Mouse (Mus musculus) B cell, adult 2 months (primary cell): ENCODE data around the gene Shmt2.
A peak's percentile ranks its signal among the peaks of the same experiment; 100 is the strongest.

ENCODE experiments used
- DNase-seq, 2 experiments: peaks; one replicate each; pipeline ENCODE4 v3.0.0; 2022

The Shmt2 gene

DNA sequence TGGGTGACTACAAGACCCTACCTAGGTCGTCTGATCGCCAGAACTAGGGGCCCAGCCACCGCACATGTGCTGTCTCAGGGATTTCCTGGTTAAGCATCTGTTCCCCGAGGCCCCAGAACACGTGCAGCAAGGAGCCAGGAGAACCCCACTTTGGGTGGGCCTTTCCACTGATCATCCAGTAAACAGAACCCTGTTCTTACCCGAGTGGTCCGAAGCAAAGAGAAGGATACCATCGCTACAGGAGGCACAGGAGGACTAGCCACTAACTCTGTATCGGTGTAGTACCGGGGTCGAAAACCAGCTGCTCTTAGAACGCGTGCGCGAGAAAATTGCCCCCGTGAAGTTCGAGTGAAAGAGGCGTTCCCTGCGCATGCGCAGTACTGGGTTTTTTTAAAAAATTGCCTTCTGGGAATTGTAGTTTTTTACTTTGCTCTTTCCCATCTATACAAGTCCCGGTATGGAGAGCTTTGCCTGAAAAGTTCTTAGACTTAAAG lies at the start of gene Shmt2:
Shmt2 (minus strand) TSS at position 357 of the 494 bp plus-strand sequence.
- peak; percentile 82 for DNase-seq

DNA sequence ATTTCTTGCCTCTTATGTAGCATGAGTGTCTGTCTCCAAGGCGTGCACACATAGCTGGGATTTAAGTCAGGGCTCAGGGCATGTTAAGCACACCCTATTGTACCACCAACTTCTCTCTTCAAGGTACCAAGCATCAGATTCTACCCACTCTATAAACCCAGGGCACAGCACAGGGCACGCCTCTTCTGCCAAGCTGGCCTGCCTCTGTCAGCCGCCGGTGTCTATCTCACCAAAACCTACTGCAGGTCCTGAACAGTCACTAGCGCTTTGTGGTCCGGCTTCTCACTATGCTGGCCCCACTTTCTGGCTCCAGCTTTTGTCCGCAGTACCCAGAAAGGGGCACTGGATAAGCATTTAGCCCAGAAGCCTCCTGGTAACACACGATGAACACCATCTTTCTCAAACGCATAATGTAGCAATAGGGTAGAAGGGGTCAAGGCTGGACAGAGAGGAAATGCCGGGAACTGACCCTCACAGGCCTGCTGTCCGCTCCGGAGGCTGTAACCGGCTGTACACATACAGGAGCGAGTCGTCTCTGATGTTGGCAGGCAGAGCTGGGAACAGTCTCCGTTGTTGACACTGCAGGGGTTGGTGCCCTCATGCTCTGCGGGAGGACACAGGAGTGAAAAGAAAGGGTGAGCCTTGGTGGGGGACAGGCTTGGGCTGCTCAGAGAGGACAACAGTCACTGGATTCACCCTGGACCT lies 48.8 kb upstream of the Shmt2 start:
- DNase-seq: no peak

DNA sequence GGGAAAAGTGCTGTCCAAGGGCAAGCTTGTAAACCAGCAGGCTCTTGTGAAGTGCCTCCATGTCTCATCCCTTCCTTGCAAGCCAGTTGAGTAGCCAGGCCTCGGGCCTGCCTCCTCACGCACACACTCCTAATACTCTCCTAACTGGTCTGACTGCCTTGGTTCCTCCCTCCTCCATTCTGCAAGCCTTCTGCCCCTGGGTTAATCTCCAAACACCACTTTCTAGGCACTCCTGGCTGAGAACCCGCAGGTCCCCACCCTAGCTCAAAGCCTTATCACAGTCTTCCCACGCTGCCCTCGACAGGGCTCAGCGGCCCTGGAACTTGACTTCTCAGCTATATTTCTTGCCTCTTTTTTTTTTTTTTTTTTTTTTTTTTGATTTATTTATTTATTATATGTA lies 48.1 kb upstream of the Shmt2 start:
- no peak for DNase-seq

DNA sequence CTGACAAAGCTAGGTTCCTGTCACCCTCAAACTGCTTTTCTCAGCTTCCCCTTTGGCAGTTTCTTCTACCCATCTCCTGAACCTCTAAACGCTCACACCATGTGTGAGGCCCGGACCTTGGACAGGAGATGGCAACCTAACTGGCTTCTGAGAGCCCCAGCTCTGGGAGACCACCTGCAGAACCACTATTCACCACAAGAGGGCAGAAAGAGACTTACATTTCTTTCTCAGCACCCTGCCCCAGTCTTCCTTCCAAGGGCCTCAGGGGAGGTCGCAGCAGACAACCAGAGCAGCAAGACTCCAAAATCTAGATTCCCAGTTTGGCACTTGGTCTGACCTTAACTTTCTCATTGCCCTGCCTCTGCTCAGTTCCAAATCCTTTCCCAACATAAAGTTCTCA lies 47.2 kb upstream of the Shmt2 start:
- DNase-seq: peak; percentile 82 to 83

DNA sequence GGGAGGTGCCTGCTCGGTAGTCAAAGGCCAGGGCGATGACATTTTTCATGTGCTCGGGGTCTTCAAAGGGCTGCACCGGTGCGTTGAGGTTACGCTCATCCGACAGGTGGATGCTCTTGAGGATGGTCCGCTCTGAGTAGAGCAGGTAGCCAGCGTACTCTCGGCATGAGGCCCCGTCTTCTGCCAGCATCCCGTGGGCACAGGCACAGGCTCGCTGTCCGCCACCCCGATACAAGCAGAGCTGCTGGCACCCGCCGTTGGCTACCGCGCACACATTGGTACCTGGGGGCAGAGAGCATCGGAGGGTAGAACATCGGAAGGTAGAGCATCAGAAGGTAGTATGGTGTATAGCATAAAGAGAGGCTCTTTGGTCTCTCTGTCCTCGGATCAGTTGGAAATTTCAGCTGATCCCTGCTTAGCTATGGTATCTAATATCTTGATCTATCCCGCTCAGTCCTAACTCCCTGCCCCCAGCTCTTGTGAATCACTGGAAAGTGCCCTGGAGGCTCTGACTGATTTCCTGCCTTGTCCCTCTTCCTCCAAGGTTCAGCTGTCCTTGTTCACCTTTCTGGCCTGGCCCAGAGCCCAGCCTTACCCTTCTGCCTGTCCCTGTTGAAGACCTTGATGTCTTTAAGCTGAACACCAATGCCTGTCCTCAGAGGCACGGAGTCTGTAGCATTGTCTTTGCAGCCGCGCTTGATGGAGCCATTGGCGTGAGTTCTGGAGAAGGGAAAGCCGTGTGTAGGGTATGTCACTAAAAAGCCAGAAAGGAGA lies 44.5 kb upstream of the Shmt2 start:
- no peak for DNase-seq

DNA sequence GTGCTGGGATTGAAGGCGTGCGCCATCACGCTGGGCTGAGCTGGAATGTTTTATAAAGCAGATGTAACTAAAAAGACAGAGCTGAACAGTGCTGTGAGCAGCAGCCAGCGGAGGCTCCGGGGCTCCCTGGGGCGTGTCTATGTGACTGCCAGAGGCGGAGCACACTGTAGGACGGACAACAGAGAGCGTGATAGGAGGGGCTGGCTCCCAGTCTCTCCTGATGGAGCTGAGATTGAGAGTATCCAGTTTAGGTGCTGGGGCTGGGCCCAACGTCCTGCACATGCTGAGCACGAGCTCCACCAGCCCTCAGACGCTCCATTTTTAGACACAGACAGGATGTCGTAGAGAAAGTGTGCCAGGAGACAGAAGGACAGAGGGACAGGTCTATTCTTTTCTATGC lies 42.1 kb upstream of the Shmt2 start:
- DNase-seq: no peak

DNA sequence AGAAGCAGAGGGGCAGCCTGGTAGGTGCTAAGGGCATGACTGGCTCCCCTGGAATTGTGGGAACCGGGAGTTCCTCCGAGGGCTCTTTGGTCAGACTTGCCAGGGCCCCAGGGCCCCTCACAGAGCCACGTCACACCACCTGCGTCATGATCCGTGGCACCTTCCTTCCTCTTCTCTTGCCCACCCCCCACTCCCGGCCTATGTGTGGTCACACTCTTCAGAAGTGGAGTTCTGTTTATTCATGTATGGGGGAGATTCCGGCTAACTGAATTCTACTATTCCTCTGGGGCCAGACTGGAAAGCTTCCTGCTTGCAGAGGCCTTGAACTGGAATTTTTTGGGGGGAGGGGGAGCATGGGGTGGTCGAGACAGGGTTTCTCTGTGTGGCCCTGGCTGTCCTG lies 41.6 kb upstream of the Shmt2 start:
- no peak for DNase-seq

DNA sequence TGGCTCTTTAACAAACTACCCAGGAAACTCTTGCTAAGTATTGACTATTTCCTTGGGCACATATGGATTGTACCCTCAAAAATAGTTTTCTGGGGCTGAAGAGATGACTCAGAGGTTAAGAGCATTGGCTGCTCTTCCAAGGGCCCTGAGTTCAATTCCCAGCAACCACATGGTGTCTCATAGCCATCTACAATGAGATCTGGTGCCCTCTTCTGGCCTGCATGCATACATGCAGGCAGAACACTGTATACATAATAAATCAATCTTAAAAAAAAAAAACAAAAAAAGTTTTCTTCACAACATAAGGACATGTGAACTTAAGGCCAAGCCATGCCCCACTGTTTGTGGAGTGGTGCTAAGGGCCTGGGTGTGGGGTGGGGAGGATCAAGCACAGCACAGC lies 38.9 kb upstream of the Shmt2 start:
- DNase-seq: no peak

DNA sequence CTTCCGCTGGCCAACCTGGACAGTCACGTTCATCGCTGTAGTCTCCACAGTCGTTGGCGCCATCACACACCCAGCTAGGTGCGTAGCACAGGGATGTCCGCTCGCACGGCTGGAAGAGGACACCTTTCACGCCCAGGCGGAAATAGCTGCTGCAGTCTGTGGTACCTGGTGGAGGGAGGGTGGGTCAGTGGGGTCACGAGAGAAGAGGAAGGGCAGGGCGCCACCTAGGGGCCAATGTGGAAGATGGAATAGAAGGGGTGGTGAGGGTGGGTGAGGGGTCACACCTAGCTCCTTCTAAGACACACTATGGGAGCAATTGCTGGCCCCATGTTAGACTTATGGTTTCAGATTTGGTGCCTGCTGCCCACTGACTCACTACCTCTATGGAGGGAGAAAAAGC lies 35.2 kb upstream of the Shmt2 start:
- DNase-seq: peak; percentile 28 to 30

DNA sequence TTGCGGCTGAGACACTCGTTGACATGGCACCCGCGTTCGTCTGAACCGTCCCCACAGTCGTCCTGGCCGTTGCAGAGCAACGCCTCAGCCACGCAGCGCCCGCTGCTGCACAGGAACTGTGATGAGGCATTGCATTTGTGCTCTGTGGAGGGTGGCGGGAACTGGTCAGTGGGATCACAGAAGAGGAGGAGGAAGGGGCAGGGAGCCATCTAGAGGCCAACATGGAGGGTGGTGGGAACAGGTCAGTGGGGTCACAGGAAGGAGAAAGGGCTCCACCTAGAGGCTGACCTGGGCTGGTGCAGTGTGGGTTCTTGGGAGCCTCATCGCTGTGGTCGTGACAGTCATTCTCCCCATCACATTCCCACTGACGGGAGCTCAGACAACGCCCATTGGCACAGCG lies 33.5 kb upstream of the Shmt2 start:
- DNase-seq: peak in 1 of 2 experiments; percentile 27

DNA sequence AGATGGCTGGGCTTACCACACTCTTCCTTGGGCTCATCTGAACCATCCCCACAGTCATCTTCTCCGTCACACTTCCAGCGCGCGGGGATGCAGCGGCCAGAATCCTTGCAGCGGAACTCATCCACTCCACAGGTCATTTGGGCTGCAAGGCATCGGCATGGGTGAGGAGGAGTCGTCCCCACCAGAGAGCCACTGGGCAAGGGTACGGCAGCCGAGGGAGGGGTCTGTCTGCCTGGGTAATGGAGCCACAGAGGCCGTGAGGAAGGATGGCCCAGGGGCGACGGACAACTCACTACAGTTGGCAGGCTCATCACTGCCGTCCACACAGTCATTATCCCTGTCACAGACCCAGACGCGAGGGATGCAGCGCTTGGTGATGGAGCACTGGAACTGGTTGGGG lies 27.6 kb upstream of the Shmt2 start:
- DNase-seq: no peak

DNA sequence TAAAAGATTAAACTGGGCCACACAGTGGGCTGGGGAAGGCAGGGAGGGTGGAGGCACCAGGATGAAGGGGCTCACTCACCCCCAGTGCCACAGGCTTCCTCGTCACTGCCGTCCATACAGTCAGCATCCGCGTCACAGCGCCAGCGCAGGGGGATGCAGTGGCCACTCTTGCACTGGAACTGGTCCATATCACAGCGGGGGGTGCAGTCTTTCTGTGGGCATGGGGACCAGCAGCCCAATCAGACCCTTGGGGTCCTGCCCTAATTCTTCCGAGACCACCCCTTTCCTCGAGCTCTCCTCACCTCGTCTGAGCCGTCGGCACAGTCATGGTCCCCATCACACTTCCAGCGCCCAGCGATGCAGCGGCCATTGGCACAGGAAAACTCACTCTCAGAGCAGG lies 26.0 kb upstream of the Shmt2 start:
- DNase-seq: no peak

DNA sequence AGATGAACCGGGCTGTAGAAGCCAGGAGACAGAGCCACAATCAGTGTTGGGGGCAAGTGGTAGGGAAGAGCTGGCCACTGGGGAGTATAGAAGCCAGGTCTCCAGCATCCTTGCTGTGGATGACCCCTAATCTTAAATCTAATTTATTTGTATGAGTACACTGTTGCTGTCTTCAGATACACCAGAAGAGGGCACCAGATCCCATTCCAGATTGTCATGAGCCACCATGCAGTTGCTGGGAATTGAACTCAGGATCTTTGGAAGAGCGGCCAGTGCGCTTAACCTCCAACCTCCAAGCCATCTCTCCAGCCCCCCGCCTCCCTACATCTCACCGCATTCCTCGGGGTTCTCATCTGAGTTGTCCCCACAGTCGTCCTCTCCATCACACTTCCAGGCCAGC lies 24.3 kb upstream of the Shmt2 start:
- no peak for DNase-seq

DNA sequence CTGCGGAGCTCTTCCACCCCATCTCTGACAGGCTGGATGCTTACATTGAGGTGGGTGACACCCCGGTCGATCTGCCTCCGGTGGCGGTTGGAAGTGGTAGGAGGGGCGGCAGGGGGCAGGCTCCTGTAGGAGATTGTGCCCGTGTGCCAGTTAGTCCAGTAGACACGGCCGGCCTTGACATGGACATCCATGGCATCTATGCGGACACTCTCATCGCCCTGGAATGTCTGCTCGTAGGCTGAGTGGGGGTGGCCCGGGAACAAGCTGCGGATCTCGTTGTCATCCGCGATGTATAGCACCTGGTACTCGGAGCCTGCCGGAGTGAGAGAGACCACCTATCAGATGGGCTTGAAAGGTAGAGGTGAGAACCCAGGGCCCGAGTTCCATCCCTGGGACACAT lies 22.1 kb upstream of the Shmt2 start:
- DNase-seq: no peak

DNA sequence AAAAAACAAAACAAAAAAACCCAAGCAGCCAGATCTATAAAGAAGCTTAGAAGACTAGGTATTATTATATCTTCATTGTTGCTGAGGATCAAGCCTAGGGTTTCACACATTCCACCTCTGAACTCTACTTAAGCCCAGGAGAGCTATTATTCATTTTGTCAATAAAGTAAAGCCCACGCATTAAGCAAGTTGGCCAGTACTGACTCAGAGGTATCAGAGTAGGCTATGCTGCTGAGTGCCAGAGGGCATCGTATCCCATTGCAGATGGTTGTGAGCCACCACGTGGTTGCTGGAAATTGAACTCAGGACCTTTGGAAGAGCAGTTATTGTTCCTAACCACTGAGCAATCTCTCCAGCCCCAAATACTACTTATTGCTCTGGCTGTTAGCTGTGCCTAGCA lies 21.7 kb upstream of the Shmt2 start:
- no peak for DNase-seq

DNA sequence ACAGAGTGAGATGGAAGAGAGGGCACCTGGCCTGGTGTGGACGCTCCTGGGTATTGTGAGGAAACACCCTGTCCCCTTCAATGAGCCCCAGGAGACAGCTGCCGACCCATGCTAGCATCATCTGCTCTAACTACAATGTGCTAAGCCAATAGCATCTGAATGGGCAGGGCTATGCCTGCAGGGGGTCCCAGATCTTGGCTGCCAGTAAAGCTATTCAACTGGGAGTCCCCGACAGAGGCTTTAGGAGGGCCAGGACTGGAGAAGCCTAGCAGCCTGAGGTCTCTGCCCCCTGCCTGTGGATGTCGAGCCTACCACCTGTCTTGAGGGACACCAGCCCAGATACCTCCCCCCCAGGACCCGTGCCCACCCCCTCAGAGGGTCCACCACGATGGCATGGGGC lies 20.5 kb upstream of the Shmt2 start:
- no peak for DNase-seq

DNA sequence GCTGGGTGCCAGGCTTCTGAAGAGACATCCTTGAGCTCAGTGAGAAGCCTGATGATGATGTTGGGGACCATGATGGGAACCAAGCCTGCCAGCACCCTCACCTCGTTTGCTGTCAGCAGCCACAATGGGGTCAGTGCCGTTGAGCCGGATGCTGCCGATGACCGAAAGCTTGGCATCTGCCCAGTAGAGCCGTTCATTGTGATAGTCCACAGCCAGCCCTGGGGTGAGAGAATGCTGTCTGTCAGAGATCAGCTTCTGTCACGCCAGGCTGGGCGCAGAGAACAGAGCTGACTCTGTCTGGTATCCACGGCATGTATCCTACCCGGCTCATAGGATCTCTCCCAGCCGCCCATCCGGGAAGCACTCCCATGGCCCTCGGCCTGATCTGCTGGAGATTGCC lies 19.8 kb upstream of the Shmt2 start:
- DNase-seq: no peak

DNA sequence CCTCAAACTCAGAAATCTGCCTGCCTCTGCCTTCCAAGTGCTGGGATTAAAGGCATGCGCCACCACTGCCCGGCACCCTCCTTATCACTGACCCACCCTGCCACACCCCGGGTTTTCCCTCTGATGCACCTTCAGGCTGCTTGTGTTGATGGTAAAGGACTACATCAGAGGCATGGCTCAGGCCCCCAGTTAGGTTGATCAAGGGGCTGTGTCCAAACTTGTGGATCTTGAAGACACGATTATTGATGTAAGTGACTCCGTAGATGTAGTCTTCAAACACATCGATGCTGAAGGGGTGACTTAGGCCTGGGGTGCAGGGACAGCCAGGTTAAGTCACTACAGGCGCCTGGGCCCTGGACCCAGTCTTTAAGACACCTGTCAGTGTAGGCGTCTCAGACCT lies 19.3 kb upstream of the Shmt2 start:
- no peak for DNase-seq

DNA sequence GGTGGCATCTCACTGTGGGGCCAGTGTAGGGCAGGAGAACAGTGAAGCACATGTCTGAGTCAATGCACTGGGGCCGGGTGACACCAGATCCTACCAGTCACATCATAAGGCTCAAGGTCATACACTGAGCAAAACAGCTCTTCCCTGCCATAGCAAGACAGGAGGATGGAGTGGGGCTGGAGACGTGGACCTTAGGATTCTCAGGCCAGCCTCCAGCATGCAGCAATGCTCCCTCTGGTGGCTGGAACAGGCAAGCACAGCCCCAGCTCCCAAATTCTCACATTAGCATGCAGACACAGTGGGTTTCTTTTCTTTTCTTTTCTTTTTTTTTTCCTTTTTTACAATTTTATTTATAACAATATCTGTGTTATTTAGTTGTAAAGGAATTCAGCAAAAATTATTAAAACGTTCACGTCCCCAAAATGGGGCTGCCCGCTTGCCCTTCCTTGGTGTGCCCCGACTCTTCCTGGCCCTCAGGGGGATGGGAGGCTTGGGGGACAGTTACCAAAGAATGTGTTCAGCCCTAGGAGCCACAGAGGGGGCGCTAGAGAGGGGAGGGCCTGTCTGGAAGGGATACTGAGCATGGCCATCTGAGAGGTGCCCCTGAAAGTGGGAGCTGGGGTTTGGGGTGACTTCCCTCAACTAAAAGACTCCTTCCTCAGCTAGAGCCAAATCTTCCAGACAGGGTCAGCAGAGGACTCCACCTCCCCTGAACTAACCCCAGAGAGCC lies 15.8 kb upstream of the Shmt2 start:
- DNase-seq: peak; percentile 79 to 80

DNA sequence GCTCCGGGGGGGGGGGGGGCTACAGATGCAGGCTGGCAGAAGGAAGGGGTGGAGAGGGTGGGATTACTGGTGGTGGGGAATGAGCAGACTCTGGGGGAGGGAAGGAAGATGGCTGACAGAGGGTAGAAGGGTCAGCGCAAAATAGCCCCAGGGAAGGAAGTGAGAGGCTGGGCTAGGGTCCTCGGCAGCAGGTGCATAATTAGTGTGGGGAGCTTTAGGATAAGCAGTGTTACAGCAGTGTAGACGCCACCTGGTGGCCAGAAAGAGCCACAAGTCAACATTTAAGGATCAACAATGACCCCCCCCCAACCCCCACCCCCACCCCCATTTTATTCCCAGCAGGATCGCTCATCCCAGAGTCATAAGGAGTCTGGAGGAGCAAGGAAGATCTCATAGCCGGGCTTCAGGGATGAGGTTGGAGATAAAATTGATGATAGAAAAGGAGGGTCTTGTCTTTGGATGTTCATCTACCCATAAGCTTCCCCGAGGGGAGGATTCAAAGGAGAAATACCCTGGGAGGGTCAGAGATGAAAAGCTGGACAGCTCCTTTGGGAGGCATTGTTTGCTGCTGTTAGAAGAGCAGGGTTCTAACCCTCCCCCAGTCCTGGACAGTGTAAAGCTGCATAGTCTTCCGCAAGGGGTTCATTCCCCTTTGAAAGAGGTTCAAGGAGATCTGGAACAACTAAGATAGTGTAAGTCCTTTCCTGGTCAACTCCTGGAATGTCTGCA lies 14.5 kb upstream of the Shmt2 start:
- DNase-seq: peak; percentile 68

DNA sequence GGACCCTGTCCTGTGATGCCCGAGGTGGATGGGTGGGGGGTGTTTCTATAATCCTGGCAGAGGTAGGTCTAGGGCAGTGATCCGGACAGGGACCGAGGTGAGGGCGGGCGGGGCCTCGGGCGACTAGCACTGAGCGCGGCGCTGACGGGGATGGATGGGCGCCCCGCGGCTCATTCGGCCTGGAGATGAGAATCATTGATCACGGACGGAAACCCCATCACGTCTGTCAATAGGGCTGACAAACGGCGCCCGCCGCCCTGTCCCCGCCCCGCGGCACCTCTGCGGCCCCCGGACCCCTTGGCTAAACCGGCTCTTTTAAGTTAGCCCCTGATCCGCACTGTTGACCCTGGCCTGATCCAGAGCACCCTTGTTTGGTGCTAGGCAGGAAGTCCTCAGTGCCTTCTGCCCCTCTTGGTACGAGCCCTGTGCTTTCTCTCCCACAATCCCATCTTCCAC lies 12.7 kb upstream of the Shmt2 start:
- DNase-seq: peak; percentile 31 to 38

DNA sequence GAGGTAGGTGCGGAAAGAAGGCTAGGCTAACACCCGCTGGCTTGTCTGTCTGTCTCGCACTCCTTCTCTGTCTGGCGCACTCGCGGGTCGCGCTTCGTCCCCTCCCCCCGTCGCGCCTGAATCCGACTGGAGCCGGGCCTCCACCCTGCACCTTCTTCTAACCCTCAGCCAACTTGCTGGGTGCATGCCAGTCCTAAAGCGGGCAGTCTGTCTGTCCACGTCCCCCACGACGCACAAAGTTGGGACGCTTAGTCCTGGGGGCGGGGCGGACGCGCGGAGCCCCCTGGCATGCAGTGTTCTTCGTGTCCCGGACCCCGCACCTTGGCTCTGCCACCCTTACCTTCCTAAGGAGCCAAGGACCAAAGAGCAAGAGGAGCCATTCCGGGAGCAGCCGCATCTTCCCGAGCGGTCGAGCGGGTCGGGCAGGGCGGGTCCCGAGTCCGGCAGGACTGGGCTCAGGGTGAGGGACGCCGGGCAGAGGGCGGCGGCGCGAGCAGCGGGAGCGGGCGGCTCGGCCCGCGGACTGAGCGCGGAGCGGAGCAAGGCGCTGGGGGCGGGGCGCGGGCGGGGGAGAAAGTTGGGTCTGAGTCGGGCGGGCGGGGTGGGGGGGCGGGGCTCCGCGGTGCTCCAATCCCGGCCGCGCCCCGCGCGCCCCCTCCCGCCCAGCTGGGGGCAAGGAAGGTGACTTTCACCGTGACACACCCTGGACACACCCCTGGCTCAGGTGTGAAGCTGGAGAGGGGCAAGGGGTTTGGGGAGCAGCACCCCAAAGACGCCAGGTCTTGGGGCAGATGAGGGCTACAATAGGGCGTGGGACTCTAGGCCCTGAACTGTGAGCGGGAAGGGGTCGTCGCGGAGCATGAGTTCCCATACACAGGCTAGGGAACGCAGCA lies 12.0 kb upstream of the Shmt2 start, which contains the start of gene Nxph4:
Nxph4 (minus strand) TSS at position 524 of the 893 bp plus-strand sequence.
- no peak for DNase-seq
